Mouse (Mus musculus): ENCODE results near the gene D1Ertd622e.

GRCm38 (mm10) chr1:97628016-97628415 is 33.9 kb downstream of the D1Ertd622e start:
- TF ChIP-seq CTCF (IDR thresholded peaks at IDR 0.05; ENCODE audit: low read depth) = no peak
- no peak for TF ChIP-seq EP300 (optimal IDR thresholded peaks at IDR 0.05)
